Mouse (Mus musculus) gonadal fat pad, adult 2 months (tissue): Measurements from ENCODE around the gene Plrg1. TPM values are rescaled to one million over a fixed set of nuclear protein-coding genes. Genes with fewer than 3 reads are reported as not detected.
A peak's percentile ranks its signal among the peaks of the same experiment; 100 is the strongest.

ENCODE experiments used
- DNase-seq: peaks from one replicate; pipeline ENCODE4 v3.0.0-alpha.2; 2012; ENCODE audit warnings: low read depth
- polyA plus RNA-seq: library from polyadenylated mRNA; depleted of rRNA; stranded (reverse); fragments of >200 nt; gene quantifications from 2 replicates; pipeline ENCODE4 v1.2.3, GENCODE M21; 2012; rRNA removed

The Plrg1 gene
- 34.1 and 35.5 TPM in 2 replicates for polyA plus RNA-seq

GRCm38 (mm10) chr3:83055281-83056038, at the start of gene Plrg1:
TSS of gene Plrg1 (plus strand) at chr3:83055522.
- peak; percentile 59 for DNase-seq

DNA sequence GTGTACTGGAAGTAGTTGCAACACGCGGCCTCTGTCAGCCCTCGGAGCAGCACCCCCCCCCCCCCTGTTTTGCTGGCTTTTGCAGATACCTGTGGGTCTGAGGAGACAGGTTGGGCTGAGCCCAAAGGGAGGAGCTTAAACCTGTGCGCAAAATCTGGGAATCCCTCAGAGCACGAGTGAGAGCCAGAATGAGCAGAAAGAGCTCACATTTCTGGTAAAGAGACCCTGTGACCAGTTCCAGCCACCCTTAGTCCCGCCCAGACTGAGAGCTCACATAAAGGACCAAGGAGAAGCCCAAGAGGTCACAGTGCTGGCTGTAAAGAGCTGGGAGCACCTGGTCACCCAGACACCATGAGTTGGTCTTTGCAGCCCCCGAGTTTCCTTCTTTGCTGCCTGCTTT, 47.8 kb upstream of the Plrg1 start, which contains the start of gene Fgg:
TSS of gene Fgg (plus strand) at position 168 of the 400 bp plus-strand sequence.
- no peak for DNase-seq

DNA sequence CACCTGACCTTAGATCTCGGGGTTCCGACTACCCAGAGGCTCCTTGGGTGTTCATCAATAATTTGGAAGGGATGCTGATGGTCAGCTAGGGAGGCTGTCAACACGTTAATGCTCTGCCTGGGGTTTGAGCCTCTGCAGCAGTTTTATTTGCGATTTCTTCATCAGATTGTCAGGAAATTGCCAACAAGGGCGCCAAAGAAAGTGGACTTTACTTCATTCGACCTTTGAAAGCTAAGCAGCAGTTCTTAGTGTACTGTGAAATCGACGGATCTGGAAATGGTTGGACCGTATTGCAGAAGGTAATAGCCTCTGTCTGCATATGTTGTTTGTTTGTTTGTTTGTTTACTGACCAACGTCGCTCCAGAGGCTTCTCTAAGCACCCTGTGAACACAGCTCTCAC, 45.0 kb upstream of the Plrg1 start:
- DNase-seq = no peak

- DNase-seq = peak; percentile 44
Observed at GRCm38 (mm10) chr3:83011136-83011535, 44.2 kb upstream of the Plrg1 start.

DNA sequence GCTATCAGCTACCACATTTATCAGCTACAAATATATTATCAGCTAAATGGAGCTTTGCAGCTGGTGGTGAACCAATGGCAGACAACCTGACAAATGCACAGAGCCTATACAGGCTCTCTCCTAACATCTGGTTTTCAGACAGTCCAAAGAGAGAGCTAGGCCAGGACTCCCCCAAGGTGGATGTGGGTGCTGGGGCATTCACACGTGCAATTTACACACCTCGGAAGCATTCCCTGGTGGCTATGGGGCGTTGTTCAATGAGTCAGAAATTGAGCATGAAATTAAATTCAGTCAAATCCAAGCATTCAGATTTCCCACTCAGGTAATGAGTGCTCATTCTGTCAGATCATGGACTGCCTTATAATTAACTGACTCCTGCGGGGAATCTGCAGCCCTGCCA, 43.8 kb upstream of the Plrg1 start:
- no peak for DNase-seq

- no peak for DNase-seq
Observed at GRCm38 (mm10) chr3:83012636-83013035, 42.7 kb upstream of the Plrg1 start.

DNA sequence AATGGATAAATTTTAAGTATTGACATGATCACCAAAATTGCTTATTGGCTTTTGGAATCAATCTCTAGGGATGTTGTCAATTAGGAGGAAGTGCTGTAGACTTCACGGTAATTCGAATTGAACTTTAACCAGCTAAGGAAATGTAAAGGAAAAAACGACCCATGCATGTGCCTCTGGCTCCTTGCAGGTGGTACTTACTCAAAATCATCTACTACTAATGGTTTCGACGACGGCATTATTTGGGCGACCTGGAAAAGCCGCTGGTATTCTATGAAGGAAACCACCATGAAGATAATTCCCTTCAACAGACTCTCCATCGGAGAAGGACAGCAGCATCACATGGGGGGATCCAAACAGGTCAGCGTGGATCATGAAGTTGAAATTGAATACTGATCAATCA, 41.4 kb upstream of the Plrg1 start:
- no peak for DNase-seq

DNA sequence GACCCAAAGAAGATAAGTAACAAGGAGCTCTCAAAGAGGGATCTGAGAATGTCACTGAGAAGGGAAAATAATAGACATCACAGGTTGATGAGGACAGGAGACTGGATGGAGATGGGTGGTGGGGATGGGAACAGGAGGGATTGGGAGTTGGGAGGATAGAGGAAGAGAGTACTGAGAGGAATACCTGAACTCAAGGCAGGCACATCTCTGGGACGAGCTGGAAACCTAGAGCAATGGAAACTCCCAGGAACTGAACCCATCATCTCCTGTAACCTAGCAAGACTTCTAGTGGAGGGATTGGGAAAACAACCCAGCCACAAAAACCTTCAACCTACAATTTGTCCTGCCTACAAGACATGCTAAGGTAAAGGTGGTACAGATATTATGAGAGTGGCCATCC, 39.1 kb upstream of the Plrg1 start:
- no peak for DNase-seq

GRCm38 (mm10) chr3:83020387-83020786, 34.9 kb upstream of the Plrg1 start:
- DNase-seq = no peak

DNA sequence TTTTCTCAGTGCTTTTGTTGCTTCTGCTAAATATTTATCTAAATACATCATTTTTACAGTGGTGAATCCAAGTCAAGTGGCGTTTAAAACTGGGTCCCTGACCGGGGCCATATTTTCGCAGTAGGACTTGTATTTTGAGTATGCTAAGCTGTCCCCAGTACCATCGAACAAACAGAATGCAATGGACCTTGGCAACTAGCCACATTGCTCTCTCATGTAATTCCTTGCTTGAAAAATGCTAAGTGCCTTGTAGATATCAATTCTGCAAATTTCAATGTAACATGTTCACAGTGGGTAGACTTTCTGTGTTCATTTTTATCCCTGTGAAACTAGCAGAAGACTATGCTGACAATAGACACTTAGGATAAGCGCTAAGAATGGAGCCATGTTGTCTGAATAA, 34.1 kb upstream of the Plrg1 start:
- DNase-seq = no peak

- DNase-seq = no peak
Observed at GRCm38 (mm10) chr3:83025036-83025435, 30.3 kb upstream of the Plrg1 start.

DNA sequence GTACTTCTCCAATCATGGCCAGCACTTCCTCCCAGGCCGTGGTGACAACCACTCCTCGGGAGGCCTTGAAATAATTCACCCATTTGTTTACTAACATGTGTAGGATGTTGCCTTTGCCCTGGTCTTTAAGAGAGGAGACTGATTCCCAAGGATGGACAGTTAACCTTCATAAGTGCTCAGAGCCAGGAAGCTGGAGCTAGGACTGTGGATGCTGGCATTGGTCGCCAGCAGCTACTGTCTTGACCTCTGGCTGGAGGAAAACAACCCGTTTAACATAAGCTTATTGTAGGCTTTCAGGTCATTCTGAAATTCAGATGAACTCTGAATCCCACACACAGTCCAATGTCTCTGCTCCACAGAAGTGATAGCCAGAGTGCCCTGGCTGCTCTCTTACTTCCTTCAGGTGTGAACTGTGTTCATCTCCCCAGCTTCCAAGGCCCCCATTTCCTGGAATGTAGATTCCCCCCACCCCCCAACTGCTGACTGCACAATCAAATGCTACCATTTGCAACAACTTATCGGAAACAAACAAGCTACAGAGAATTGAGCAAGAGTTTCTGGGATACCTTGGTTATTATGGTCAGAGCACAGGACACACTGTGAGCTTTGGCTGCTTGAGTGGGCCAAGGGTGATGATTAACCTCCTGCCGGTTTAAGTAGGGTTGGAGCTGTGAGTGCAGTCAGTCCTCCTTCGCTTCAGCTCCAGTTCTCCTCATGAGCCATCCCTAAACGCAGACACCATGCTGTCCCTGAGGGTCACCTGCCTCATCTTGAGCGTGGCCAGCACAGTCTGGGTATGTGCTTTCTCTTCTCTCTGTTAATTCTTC, 29.6 kb upstream of the Plrg1 start, which contains the start of gene Fga:
TSS of gene Fga (plus strand) at position 602 of the 827 bp plus-strand sequence.
- DNase-seq = no peak

GRCm38 (mm10) chr3:83027546-83028251, 27.6 kb upstream of the Plrg1 start:
- no peak for DNase-seq

- no peak for DNase-seq
Observed at GRCm38 (mm10) chr3:83030331-83030730, 25.0 kb upstream of the Plrg1 start.

- DNase-seq = no peak
Observed at GRCm38 (mm10) chr3:83032746-83033308, 22.5 kb upstream of the Plrg1 start.

GRCm38 (mm10) chr3:83033801-83034200, 21.5 kb upstream of the Plrg1 start:
- no peak for DNase-seq

GRCm38 (mm10) chr3:83038865-83039264, 16.5 kb upstream of the Plrg1 start:
- DNase-seq = no peak

DNA sequence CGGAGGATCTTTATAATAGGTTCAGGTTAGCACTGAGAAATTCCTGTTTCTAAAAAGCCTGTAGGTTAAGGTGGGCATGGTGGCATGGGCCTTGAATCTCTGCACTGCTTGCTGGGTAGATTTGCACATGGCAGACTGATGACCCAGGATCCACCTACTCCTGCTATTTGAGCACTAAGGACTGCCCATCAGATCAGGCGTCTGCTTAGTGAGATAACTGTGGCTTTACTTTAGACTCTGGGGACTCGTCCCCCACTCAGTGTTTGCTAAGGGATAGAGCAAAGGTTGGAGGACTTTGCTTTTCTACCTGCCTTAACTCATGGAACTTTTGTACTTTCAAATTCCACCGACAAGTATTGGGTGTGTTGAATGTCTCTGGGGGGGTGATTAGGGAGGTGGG, 15.7 kb upstream of the Plrg1 start:
- no peak for DNase-seq

GRCm38 (mm10) chr3:83042451-83042850, 12.9 kb upstream of the Plrg1 start:
- DNase-seq = no peak

- DNase-seq = no peak
Observed at GRCm38 (mm10) chr3:83046649-83047048, 8.7 kb upstream of the Plrg1 start.

- DNase-seq = no peak
Observed at GRCm38 (mm10) chr3:83049680-83050079, 5.6 kb upstream of the Plrg1 start, which contains the start of gene Fgb. TSS of gene Fgb (minus strand) at chr3:83049863.

GRCm38 (mm10) chr3:83050661-83051060, 4.7 kb upstream of the Plrg1 start:
- DNase-seq = no peak
